In genomic region chr1:40325711-40326327, GRCm38 (mm10) we compare ENCODE assay signal across 8 mouse cellular contexts. TPM values are rescaled to one million over a fixed set of nuclear protein-coding genes. Genes with fewer than 3 reads are reported as not detected.
A peak's percentile ranks its signal among the peaks of the same experiment; 100 is the strongest.
DNase-seq lines count a peak whose midpoint lies in the region; ATAC-seq lines count a peak whose summit lies in the region.

No protein-coding gene starts in this region.

- no peak for DNase-seq in lung, postnatal 36 days
- peak; percentile 35 for DNase-seq in forebrain, embryonic 10.5 days (ENCODE audit: extremely low spot score, low spot score)
- peak; percentile 23 for DNase-seq in retina, postnatal 1 day
- DNase-seq in adrenal gland, adult 2 months: no peak
- no peak for DNase-seq in cerebellum, adult 8-10 months
- DNase-seq in cerebellum, postnatal 10 days: no peak

- H3K9me3 ChIP-seq in lung, embryonic 16.5 days (ENCODE audit: control insufficient read depth, low read length): no peaks in the 10 kb centered on the region
- H3K9me3 ChIP-seq in forebrain, embryonic 10.5 days: no peaks in the 10 kb centered on the region
- no peaks in the 10 kb centered on the region for H3K9me3 ChIP-seq in limb, embryonic 12.5 days

- 9% methylated on average over 29 of the region's 29 CpGs for WGBS in lung, embryonic 16.5 days
- WGBS in forebrain, embryonic 10.5 days: 1% methylated on average over 29 of the region's 29 CpGs
- WGBS in limb, embryonic 12.5 days: 1% methylated on average over 29 of the region's 29 CpGs

- H3K27ac ChIP-seq in lung, embryonic 16.5 days (ENCODE audit: low read length): no peak overlapping the region
- H3K27ac ChIP-seq in forebrain, embryonic 10.5 days: no peak overlapping the region
- H3K27ac ChIP-seq in limb, embryonic 12.5 days: no peak overlapping the region

- ATAC-seq in lung, embryonic 16.5 days (ENCODE audit: low read depth): peak; percentile 32; the same call in 1 of the 2 replicates
- 0 out of 2 replicates have a peak, but pooled peaks have one; percentile 31 for ATAC-seq in limb, embryonic 12.5 days (ENCODE audit: insufficient number of reproducible peaks, insufficient read depth, low FRiP score, low TSS enrichment, low read depth)

- no peaks in the 10 kb centered on the region for H3K36me3 ChIP-seq in lung, embryonic 16.5 days (ENCODE audit: control insufficient read depth, insufficient read depth, low read length)
- H3K36me3 ChIP-seq in forebrain, embryonic 10.5 days (replicated peaks): no peaks in the 10 kb centered on the region
- H3K36me3 ChIP-seq in limb, embryonic 12.5 days: no peaks in the 10 kb centered on the region

- peak overlapping the region; percentile 70 for H3K9ac ChIP-seq in lung, embryonic 16.5 days (ENCODE audit: low read length)
- H3K9ac ChIP-seq in limb, embryonic 12.5 days (replicated peaks): peak overlapping the region; percentile 56; the same call in 1 of the 2 replicates

- H3K4me2 ChIP-seq in lung, embryonic 16.5 days (ENCODE audit: low read depth, low read length): peak overlapping the region; percentile 94
- H3K4me2 ChIP-seq in limb, embryonic 12.5 days: peak overlapping the region; percentile 81

- peak overlapping the region; percentile 59 for H3K4me3 ChIP-seq in lung, embryonic 16.5 days (ENCODE audit: low read length)
- H3K4me3 ChIP-seq in forebrain, embryonic 10.5 days: peak overlapping the region; percentile 52
- peak overlapping the region; percentile 42 for H3K4me3 ChIP-seq in limb, embryonic 12.5 days (replicated peaks)

- peaks cover 3% of the 10 kb centered on the region for H3K27me3 ChIP-seq in lung, embryonic 16.5 days (ENCODE audit: control insufficient read depth, insufficient read depth, low read depth, low read length)
- peaks cover 52% of the 10 kb centered on the region for H3K27me3 ChIP-seq in forebrain, embryonic 10.5 days (ENCODE audit: poor library complexity, severe bottlenecking)
- peaks cover 40% of the 10 kb centered on the region for H3K27me3 ChIP-seq in limb, embryonic 12.5 days

- H3K4me1 ChIP-seq in lung, embryonic 16.5 days (replicated peaks; ENCODE audit: control insufficient read depth, insufficient read depth, low read length): peaks cover 10% of the 10 kb centered on the region
- peaks cover 21% of the 10 kb centered on the region for H3K4me1 ChIP-seq in forebrain, embryonic 10.5 days
- H3K4me1 ChIP-seq in limb, embryonic 12.5 days (replicated peaks): peaks cover 10% of the 10 kb centered on the region

RNA-seq across cellular contexts. Expression of gene Il1rl2, which starts 1.4 kb away (rescaled TPM):
- polyA plus RNA-seq in lung, embryonic 16.5 days (2015; fragmentation: Nextera tagmentation; extraction: Ambion mirVana): 12.4 and 13.2 TPM in 2 replicates
- polyA plus RNA-seq in forebrain, embryonic 10.5 days (2016; fragmentation: Nextera tagmentation; extraction: Ambion mirVana): 0.75 and 1.1 TPM in 2 replicates
- 2.3 and 2.4 TPM in 2 replicates for polyA plus RNA-seq in limb, embryonic 12.5 days (2016; fragmentation: Nextera tagmentation; extraction: Ambion mirVana)
- total RNA-seq in adrenal gland, adult 2 months (2021): 1 to 10 TPM in 1 of 2 experiments, under 1 TPM in 1; 0.86 to 2.6 TPM
- 0.29 and 0.35 TPM in 2 replicates for polyA plus RNA-seq in adrenal gland, adult 2 months (2012; rRNA removed)

Comparison
In these comparisons a context has a peak if more than half of its experiments do, and no peak if none do; other contexts are left out.
1. DNase-seq: peak in forebrain, embryonic 10.5 days (single experiment) and retina, postnatal 1 day (single experiment); none in lung, postnatal 36 days (single experiment), adrenal gland, adult 2 months (single experiment), cerebellum, adult 8-10 months (single experiment) and cerebellum, postnatal 10 days (0 of 2).
2. Peak in every context shown above with its lines, with median percentiles within 50 percentile points of each other: H3K4me3 ChIP-seq.